Mouse (Mus musculus) intestine, postnatal 0 days (tissue): ENCODE results near the gene Btbd9. TPM values are rescaled to one million over a fixed set of nuclear protein-coding genes. Genes with fewer than 3 reads are reported as not detected.

Experiments used
- ATAC-seq: fragments of 200-750 bp; cut with Nextera tagmentation; 2 replicates; pipeline ENCODE4 v1.8.0; 2017; ENCODE audit warnings: mild to moderate bottlenecking, moderate TSS enrichment, moderate library complexity
- H3K27ac ChIP-seq: fragments of 300-500 bp; sonication (generic); 2 replicates; pipeline ENCODE4 v1.5.1; 2014; ENCODE audit warnings: mild to moderate bottlenecking, low read depth, low read length, moderate library complexity
- H3K27me3 ChIP-seq: fragments of 300-500 bp; sonication (generic); replicated peaks from 2 replicates; pipeline ENCODE4 v1.6.1; 2014; ENCODE audit warnings: low read length, mixed read lengths; ENCODE audit not compliant: control insufficient read depth, insufficient read depth
- H3K36me3 ChIP-seq: fragments of 300-500 bp; sonication (generic); 2 replicates; pipeline ENCODE4 v1.6.1; 2014; ENCODE audit warnings: mild to moderate bottlenecking, moderate library complexity; ENCODE audit not compliant: control insufficient read depth, insufficient read depth
- H3K4me1 ChIP-seq: fragments of 300-500 bp; sonication (generic); replicated peaks from 2 replicates; pipeline ENCODE4 v1.6.1; 2014; ENCODE audit warnings: antibody characterized with exemption, low read length, mixed read lengths; ENCODE audit not compliant: control insufficient read depth, insufficient read depth
- H3K4me2 ChIP-seq: fragments of 300-500 bp; sonication (generic); replicated peaks from 2 replicates; pipeline ENCODE4 v1.6.1; 2014; ENCODE audit warnings: low read depth, mild to moderate bottlenecking, moderate library complexity
- H3K4me3 ChIP-seq: fragments of 300-500 bp; sonication (generic); 2 replicates; pipeline ENCODE4 v1.5.1; 2014; ENCODE audit warnings: low read depth, low read length
- H3K9ac ChIP-seq: fragments of 300-500 bp; sonication (generic); 2 replicates; pipeline ENCODE4 v1.6.1; 2014; ENCODE audit warnings: mild to moderate bottlenecking, low read depth, low read length
- H3K9me3 ChIP-seq: fragments of 300-500 bp; sonication (generic); 2 replicates; pipeline ENCODE4 v1.6.1; 2016; ENCODE audit warnings: mixed run types; ENCODE audit not compliant: control insufficient read depth
- CTCF ChIP-seq: sonication (generic); IDR thresholded peaks from 2 replicates; pipeline ENCODE4 v1.5.1; 2016; ENCODE audit warnings: low read depth, mild to moderate bottlenecking, control low read depth, antibody characterized with exemption, moderate library complexity
- WGBS: fragments of 180-500 bp; shearing (Covaris S2); extraction: QIAGEN DNeasy Blood & Tissue Kit; methylation state at CpG from one replicate; pipeline ENCODE4 v1.1.7; 2014; 5-methylcytosine and 5-hydroxymethylcytosine counted together
- polyA plus RNA-seq: library from polyadenylated mRNA; unstranded; fragments of >200 nt; fragmentation: Nextera tagmentation; extraction: Ambion mirVana; gene quantifications from 2 replicates; pipeline ENCODE4 v1.2.1, GENCODE M21; 2015

Btbd9 gene
- polyA plus RNA-seq, 1 experiment from 2014 or later, result 35.9 TPM

DNA sequence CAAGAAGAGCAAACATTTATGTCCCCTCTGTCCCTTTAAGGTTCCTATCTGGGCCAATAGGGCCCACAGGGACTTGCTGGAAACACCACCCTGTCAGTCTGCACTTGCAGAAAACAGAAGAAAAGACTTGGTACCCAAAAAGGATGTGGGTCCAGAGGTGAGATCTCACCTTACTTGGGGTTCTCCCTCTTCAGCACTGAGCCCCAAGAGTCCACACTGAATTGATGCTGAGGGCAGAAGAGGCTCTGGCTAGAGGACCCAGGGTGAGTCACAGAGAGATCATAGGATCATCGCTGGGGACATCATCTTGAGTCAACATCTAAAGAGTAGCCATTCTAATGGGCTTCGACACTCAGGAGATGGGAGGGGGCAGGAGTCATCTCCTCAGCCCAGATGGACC lies 290.6 kb downstream of the Btbd9 start:
- TF ChIP-seq CTCF, result no peak
- H3K9me3 ChIP-seq, result no peaks in the 10 kb centered on the region
- 92% methylated on average over 2 of the region's 2 CpGs for WGBS

DNA sequence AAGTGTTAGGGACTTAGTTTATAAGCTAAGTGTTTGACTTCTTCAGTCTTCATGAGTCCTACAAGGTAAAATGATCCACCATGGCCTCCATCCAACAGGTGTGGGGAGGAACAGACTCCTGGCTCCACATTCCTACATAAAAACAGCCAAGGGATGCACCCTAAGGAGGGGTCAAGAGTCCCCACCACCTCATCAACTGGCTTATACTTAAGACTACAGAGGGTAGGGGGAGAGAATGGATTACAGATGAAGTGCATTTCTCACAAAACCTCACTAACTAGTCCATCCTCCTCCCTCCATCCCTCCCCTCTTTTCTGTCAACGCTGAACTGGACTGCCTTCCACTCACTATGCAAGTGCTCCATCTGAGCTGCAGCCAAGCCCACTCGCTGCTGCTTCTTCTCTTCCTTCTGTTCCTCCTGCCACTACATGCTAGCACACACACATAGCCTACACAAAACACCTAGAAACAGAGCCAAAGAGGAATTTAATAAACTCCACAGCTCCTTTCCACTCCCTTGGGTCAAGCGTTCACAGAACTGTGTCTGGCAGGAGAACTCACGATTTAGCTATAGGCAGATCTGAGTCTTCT lies 292.7 kb downstream of the Btbd9 start:
- Histone ChIP-seq H3K36me3 (no peaks in the 10 kb centered on the region), H3K4me3 (no peak overlapping the region), H3K27ac (no peak overlapping the region), H3K4me1 (no peaks in the 10 kb centered on the region), H3K4me2 (no peak overlapping the region), H3K9ac (no peak overlapping the region), H3K9me3 (no peaks in the 10 kb centered on the region), H3K27me3 (no peaks in the 10 kb centered on the region)
- 85% methylated on average over 4 of the region's 4 CpGs for WGBS
- TF ChIP-seq CTCF, result no peak
- ATAC-seq, result no peak

More for the DNA sequence above, 290.6 kb downstream of the Btbd9 start:
- Histone ChIP-seq H3K4me2 (no peak overlapping the region), H3K4me1 (no peaks in the 10 kb centered on the region), H3K27ac (no peak overlapping the region), H3K4me3 (no peak overlapping the region), H3K27me3 (no peaks in the 10 kb centered on the region), H3K9ac (no peak overlapping the region), H3K36me3 (no peaks in the 10 kb centered on the region)
- no peak for ATAC-seq

- H3K4me2 ChIP-seq, result no peak overlapping the region
- TF ChIP-seq CTCF, result no peak
- no peaks in the 10 kb centered on the region for H3K9me3 ChIP-seq
- no peak overlapping the region for H3K27ac ChIP-seq
- no peak for ATAC-seq
- H3K4me1 ChIP-seq, result no peaks in the 10 kb centered on the region
- no peak overlapping the region for H3K4me3 ChIP-seq
- no peaks in the 10 kb centered on the region for H3K36me3 ChIP-seq
- no peaks in the 10 kb centered on the region for H3K27me3 ChIP-seq
- no peak overlapping the region for H3K9ac ChIP-seq
Observed at GRCm38 (mm10) chr17:30283001-30283400, 293.3 kb downstream of the Btbd9 start.

DNA sequence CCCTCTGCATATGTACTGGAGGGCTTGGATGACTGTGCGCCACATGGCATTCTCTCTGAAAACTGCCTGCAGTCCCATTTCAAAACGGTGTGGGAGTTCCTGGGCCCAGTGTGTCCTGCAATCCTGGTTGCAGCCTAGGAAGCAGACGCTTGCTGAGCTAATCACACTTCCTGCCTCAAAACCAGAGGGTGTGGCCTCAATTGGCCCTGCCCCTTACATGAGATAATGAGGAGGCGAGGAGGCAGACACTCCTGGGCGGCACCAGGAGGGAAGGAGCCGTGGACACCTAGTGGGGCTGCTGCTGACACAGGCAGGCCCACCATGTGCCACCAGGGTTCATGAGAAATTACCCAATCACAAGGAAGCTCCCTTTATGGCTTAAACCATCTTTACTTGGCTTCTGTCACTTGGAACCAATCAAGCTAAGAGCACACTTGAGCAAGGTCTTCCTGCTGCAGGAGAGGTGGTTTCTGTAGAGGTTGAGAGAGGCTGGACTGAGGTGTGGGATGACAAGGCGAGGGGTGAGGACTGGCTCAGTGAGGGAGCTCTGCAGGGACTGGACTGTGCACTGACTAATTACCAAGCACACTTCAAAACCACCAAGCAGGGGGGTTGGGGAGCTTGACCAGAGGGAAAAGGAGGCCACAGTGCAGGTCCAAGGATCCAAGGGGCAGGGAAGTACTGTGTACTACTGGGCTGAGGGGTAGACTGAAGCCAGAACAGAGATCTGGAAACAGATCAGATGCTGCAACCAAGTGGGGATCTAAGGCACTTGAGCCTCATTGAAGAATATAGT lies 295.8 kb downstream of the Btbd9 start:
- Histone ChIP-seq H3K27ac (no peak overlapping the region), H3K4me3 (no peak overlapping the region), H3K4me1 (no peaks in the 10 kb centered on the region), H3K9me3 (no peaks in the 10 kb centered on the region), H3K4me2 (no peak overlapping the region), H3K36me3 (no peaks in the 10 kb centered on the region), H3K27me3 (no peaks in the 10 kb centered on the region), H3K9ac (no peak overlapping the region)
- TF ChIP-seq CTCF, result no peak
- WGBS, result 50% methylated on average over 7 of the region's 7 CpGs
- ATAC-seq, result peak; percentile 51; the same call in 1 of the 2 replicates

GRCm38 (mm10) chr17:30279684-30280083 lies 296.6 kb downstream of the Btbd9 start:
- Histone ChIP-seq H3K4me3 (no peak overlapping the region), H3K36me3 (no peaks in the 10 kb centered on the region), H3K9ac (no peak overlapping the region), H3K4me1 (no peaks in the 10 kb centered on the region), H3K27ac (no peak overlapping the region), H3K9me3 (no peaks in the 10 kb centered on the region), H3K4me2 (no peak overlapping the region), H3K27me3 (no peaks in the 10 kb centered on the region)
- ATAC-seq, result no peak
- TF ChIP-seq CTCF, result no peak
- WGBS, result 81% methylated on average over 5 of the region's 5 CpGs

DNA sequence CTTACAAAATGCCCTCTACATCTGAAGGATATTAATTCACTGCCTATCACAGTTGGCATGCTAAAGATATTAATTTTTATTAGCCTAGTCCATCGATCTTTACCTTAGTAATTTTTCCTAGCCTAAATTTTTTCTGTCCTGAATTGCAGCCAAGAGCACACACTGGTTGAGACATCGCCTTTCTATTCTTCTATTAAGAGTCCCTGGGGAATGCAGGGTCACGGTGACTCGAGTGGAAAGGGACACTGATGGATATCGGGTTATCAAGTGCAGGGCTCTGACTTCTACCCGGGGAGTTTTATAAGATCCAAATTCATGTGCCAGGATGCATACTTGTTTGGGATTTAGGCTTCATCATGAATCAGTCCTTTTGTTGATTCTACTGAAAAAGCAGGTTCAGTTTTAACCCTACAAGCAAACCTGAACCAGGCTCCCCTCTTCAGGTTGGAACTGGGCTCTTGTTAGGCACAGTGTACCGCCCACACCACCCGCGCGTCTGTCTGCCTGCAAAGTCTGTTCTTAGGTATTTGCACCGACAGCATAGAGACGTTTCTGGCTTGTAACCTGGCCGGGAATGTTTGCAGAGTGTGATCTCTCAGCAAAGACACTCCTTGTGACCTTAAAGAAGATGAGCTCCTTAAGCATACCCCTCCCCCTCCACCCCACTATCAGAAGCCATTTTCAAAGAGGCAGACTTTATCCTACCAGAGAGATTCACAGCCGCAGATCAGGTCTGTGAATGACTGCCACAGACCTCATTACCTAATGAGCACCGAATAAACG lies 297.5 kb downstream of the Btbd9 start:
- Histone ChIP-seq H3K36me3 (no peaks in the 10 kb centered on the region; the same call in 1 of the 2 replicates), H3K9me3 (no peaks in the 10 kb centered on the region), H3K4me1 (no peaks in the 10 kb centered on the region), H3K9ac (no peak overlapping the region), H3K4me3 (no peak overlapping the region), H3K4me2 (no peak overlapping the region), H3K27me3 (no peaks in the 10 kb centered on the region), H3K27ac (no peak overlapping the region)
- TF ChIP-seq CTCF, result no peak
- ATAC-seq, result no peak
- 46% methylated on average over 16 of the region's 16 CpGs for WGBS
